Mouse (Mus musculus): ENCODE data around the gene Gm5617. TPM values are rescaled to one million over a fixed set of nuclear protein-coding genes. Genes with fewer than 3 reads are reported as not detected.

The Gm5617 gene
- 94.0 and 120 TPM in 2 replicates for polyA plus RNA-seq (2012)

DNA sequence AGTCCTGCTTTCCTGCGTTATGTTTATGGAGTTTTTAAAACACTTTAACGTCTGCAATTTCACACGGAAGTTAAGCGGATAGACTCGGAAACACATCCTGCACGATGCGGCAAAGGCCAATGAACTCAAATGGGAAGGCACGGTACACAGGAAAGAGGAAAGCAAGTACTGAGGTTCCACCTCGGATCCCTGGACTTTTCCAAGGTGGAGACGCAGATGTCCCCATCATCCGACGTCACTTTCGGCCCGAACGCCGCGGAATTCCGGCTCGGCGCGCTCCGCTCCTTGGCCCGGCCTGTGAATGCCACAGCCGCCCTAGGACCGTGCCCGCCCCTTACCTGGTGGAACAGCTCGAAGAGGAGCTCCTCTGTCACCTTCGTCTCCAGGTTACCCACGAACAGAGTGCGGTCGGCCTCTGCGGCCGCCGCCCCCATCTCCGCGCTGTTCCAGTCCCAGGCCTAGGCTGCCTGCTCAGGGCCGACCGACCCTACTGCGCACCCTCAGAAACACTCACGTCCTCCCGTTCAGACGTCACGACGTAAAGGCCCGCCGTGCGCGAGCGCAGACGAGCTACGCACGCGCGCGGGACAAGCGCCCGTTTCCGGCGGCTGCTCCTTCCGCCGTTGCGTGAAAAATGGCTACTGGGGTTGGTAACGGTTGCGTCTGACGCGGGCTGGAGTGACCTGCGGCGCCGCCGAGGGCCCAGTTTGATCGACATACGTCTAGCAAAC is at the start of gene Gm5617, which contains the start of gene Rbm7:
Gene Gm5617 (plus strand): TSS at position 626 of the 731 bp plus-strand sequence.
Gene Rbm7 (minus strand): TSS at position 483 of the 731 bp plus-strand sequence.
- no peak for TF ChIP-seq GATA1 (IDR thresholded peaks at IDR 0.05; ENCODE audit: low read length)

- no peak for TF ChIP-seq GATA1 (IDR thresholded peaks at IDR 0.05; ENCODE audit: low read length)
These were observed 47.4 kb upstream of the Gm5617 start for GRCm38 (mm10) chr9:48447783-48448209.

- TF ChIP-seq GATA1 (IDR thresholded peaks at IDR 0.05; ENCODE audit: low read length) = no peak
These were observed 45.2 kb upstream of the Gm5617 start for GRCm38 (mm10) chr9:48450066-48450465.

DNA sequence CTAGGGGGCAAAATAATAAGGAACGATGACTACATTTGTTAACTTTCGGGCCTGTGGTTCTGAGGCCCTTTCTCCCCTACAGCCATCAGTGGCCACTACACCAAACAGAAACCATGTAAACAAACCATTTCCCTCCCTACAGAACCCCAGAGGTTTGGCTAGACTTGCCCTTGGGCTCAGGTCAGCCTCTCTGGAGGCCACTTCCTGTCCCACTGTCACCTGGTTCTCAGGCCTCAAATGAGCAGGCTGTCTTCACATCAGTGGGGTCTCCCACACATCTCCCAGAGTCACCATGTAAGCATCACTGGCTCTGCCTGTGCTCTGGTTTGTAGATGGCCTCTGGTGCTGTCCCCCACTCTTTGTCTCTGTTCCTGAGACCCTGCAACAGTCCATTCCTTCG is 39.3 kb upstream of the Gm5617 start:
- no peak for TF ChIP-seq GATA1 (IDR thresholded peaks at IDR 0.05; ENCODE audit: low read length)

DNA sequence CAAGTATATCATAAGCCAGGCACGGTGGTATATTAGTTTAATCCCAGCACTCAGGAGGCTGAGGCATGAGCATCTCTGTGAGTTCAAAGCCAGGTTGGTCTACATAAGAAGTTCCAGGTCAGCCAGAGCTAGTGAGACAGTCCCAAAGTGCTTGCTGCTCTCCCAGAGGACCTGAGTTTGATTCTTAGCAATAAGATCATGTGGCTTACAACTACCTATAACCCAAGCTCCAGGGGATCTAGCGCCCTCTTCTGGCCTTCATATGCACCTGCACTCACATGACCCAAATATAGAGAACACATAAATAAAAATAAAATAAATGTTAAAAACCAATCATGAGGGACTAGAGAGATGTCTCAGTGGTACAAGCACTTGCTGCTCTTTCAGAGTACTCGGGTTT is 36.4 kb upstream of the Gm5617 start:
- no peak for TF ChIP-seq GATA1 (IDR thresholded peaks at IDR 0.05; ENCODE audit: low read length)

DNA sequence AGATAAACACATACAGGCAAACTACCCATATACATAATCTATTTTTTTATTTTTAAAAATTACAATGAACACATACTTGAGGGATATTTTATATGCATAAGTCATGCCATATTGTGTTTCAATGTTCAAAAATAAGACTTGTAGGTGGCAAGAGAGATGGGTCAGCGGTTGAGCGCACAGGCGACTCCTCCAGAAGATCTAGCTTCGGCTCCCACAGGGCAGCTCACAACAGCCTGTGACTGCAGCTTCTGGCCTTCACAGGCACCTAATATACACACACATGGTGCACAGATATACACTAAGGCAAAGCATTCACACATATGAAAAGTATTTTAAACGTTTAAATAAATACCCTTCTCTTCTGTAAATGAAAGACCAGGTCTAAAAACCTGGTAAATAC is 35.9 kb upstream of the Gm5617 start:
- TF ChIP-seq GATA1 (IDR thresholded peaks at IDR 0.05; ENCODE audit: low read length) = no peak

DNA sequence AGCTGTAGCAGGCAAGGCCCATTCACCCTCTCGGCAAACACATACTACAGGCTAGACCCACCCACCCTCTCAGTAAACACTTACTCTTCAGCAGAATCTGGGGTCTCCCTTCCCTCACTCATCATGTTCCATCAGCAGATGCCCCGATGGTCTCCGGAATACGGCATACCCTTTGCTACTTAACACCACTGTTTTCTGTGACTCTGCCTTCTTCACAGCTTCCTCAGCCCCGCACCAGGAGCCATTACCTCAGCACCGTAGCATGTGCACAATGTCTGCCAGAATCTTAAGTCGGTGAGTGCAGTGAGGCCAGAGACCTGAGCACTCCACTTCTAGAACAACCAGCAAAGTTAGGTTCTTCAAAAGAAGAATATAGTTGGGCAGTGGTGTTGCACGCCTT is 34.5 kb upstream of the Gm5617 start:
- no peak for TF ChIP-seq GATA1 (IDR thresholded peaks at IDR 0.05; ENCODE audit: low read length)

DNA sequence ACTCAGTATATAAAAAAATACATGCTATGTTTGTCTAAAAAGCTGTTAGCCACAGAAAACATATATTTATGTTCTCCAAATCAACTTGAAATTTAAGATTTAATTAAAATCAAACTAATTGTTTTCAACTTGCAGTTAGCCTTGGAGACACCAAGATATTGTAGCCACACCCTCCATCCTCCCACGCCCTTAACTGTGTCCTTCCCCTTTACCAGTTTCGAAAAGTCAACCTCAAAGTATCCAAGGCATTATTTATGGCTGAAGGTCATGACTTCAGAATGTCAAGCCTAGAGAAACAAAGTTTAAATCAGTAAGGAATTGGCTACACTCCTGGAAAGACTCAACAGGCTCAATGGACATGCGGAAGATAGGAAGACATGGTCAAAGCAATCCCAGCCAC is 33.7 kb upstream of the Gm5617 start:
- TF ChIP-seq GATA1 (IDR thresholded peaks at IDR 0.05; ENCODE audit: low read length) = no peak

- TF ChIP-seq GATA1 (IDR thresholded peaks at IDR 0.05; ENCODE audit: low read length) = no peak
These were observed 29.6 kb upstream of the Gm5617 start for GRCm38 (mm10) chr9:48465671-48466070.

DNA sequence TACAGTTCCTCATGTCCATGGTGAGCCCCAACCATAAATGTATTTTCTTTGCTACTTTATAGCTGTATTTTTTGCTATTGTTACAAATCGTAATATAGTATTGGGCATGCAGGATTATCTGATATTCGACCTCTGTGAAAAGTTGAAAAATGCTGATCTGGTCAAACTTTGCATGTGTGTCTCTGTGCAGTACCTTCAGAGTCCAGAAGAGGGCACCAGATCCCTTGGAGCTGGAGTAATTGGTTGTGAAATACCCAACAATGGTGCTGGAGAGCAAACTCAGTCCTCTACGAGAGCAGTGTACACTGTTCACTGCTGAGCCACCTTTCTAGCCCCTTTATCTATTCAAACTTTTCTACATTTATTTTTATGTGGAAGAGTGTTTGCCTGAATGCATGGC is 28.4 kb upstream of the Gm5617 start:
- no peak for TF ChIP-seq GATA1 (IDR thresholded peaks at IDR 0.05; ENCODE audit: low read length)

- TF ChIP-seq GATA1 (IDR thresholded peaks at IDR 0.05; ENCODE audit: low read length) = no peak
These were observed 22.7 kb upstream of the Gm5617 start for GRCm38 (mm10) chr9:48472441-48473025.

DNA sequence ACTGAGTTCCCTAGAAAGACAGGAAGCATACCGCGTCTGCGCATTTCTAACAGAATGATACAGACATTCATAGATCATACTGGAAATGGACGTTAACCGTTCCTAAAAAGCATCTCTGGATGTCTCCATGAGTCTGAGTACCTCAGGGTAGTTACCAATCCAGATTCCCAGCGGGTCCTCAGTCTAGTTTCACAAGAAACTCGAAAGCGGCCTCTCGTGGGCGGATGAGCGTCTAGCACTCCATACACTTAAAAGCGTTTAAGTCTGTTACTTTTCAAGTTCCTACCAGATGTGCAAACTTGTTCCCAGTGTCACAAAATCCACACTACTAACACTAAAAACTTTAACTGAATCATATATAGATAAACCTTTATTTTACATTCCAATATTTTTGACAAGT is 22.1 kb upstream of the Gm5617 start:
- no peak for TF ChIP-seq GATA1 (IDR thresholded peaks at IDR 0.05; ENCODE audit: low read length)

GRCm38 (mm10) chr9:48474367-48474766 is 20.9 kb upstream of the Gm5617 start:
- no peak for TF ChIP-seq GATA1 (IDR thresholded peaks at IDR 0.05; ENCODE audit: low read length)

DNA sequence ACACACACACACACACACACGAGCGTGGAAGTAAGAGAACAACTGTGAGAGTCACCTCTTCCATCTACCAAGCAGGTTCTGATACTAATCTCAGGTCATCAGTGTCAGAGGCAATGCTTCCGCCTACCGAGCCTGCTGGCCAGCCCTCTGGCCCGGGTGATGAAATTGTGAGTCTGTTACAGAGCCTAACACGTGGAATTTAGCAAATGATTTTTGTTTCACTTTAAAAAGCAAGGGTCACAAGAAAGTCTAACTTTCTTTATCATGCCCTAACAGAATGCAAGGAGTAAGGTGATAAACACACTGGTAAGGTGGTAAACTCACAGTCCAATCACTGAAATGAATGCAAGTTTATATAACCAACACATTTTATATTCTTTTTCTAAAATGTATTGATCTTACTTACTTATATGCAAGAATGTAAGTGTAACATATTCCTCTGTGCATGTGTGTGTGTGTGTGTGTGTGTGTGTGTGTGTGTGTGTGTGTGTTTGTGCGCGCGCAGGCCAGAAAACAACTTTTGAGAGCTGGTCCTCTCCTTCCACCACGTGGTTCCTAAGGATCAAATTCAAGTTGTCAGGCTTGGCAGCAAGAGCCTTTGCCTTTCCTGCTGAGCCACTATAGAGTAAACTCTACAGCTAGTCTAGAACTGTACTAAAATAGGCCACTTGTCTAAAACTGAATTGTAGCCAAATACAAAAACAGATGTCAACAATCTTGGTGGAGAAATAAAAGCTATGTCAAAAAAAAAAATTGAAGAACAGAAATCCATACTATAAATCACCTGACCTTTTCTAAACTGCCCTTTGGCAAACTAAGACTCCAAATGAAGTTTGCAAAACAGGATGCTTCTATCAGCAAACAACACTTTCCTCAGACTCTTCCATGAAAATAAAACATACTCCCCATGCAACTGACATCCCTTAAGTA is 18.7 kb upstream of the Gm5617 start:
- no peak for TF ChIP-seq GATA1 (IDR thresholded peaks at IDR 0.05; ENCODE audit: low read length)

DNA sequence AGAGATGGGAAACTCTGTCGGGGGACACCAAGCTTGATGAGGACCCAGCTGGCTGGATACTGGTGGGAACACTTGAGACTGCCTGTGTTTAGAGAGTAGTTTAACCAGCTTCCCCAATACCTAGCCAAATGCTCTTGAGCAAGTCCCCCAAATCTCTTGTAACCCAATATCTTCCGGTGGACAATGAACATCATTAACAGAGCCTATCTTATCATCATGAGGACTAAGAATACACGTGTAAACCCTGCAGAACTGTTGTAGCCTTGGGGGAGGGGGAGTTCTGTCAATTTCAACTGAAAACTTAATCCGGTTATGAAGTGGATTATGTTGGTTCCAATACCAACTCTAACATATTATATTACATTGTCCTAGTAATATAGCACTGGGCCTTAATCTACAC is 16.4 kb upstream of the Gm5617 start:
- no peak for TF ChIP-seq GATA1 (IDR thresholded peaks at IDR 0.05; ENCODE audit: low read length)

- no peak for TF ChIP-seq GATA1 (IDR thresholded peaks at IDR 0.05; ENCODE audit: low read length)
These were observed 15.3 kb upstream of the Gm5617 start for GRCm38 (mm10) chr9:48479838-48480410.
